Mouse (Mus musculus) liver, adult 2 months (tissue): ENCODE data around the gene Msmp.

Experiments
- CTCF ChIP-seq: fragments of 200-500 bp; IDR thresholded peaks from 2 replicates; pipeline ENCODE4 v1.5.1; 2011; ENCODE audit warnings: low read depth, low read length, control low read depth
- POLR2A ChIP-seq: fragments of 200-500 bp; IDR thresholded peaks from 2 replicates; pipeline ENCODE4 v1.6.1; 2011; ENCODE audit warnings: low read length, control low read depth; ENCODE audit not compliant: insufficient read depth; ENCODE audit errors: extremely low read depth

DNA sequence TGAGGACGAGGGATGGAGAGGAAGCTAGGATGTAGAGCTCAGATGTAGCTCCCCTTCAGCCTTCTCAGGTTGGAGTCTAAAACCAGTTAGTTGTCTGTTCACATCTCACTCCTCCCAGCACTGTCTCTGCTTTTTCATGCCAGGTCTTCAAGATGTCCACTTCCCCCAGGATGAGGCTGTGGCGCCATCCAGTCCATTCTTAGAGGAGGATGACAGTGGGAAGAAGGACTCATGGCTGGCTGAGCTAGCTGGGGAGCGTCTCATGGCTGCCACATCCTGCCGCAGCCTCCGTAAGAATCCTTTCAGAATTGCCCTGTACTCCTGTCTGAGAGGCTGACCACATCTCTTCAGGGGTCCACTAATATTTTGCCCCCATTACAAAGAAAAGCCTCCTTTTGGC is 3.6 kb downstream of the Msmp start:
- TF ChIP-seq POLR2A (no peak), CTCF (no peak)
